Mouse (Mus musculus) Patski (cell line): ENCODE data around the gene Tox2. TPM values are rescaled to one million over a fixed set of nuclear protein-coding genes. Genes with fewer than 3 reads are reported as not detected.

ENCODE experiments used
- ATAC-seq: fragments of 100-300 bp; one replicate; pipeline ENCODE4 v1.8.0; 2021
- CTCF ChIA-PET: fragments of 350-600 bp; sonication (Branson Sonifier 250); formaldehyde crosslinking; loops from one replicate; lab custom pipeline; 2022; ENCODE audit warnings: inconsistent platforms; lab: Charles Lee
- POLR2A ChIA-PET: fragments of 350-600 bp; sonication (Branson Sonifier 250); formaldehyde crosslinking; loops from one replicate; lab custom pipeline; 2022; ENCODE audit warnings: antibody characterized with exemption, inconsistent platforms; lab: Charles Lee
- DNase-seq: peaks from one replicate; pipeline ENCODE4 v3.0.0-alpha.2; 2011; ENCODE audit warnings: low read depth, low spot score
- H3K27me3 ChIP-seq: fragments of 371-371 bp; one replicate; pipeline ENCODE4 v1.5.1; 2021
- CTCF ChIP-seq: fragments of 100-300 bp; IDR thresholded peaks from one replicate; pipeline ENCODE4 v1.5.1; 2021
- in situ Hi-C: fragments of 300-500 bp; cut with MboI; formaldehyde crosslinking; loops from 3 replicates; pipeline ENCODE4 v1.11.1; 2018; ENCODE audit warnings: low pct_unique_long_range_greater_than_20kb, mixed read lengths
- polyA plus RNA-seq: library from polyadenylated mRNA; unstranded; gene quantifications from one replicate; pipeline ENCODE4 v1.2.3, GENCODE M21; 2021

Gene Tox2
- polyA plus RNA-seq, 1 experiment from 2014 or later: not detected

GRCm38 (mm10) chr2:163310163-163310688 lies 107.3 kb downstream of the Tox2 start:
- CTCF ChIA-PET: no interaction called here
- ATAC-seq (no peak), DNase-seq (no peak)
- POLR2A ChIA-PET: interaction anchor here (0.6 kb wide), 1 partner anchor 319 kb away, joined by 5 read pairs; no protein-coding TSS in a partner anchor
- H3K27me3 ChIP-seq: peaks cover 55% of the 10 kb centered on the region
- in situ Hi-C loops: no loop called here
- TF ChIP-seq CTCF: no peak

GRCm38 (mm10) chr2:163317281-163317680 lies 114.4 kb downstream of the Tox2 start:
- no peak for ATAC-seq
- POLR2A ChIA-PET: no interaction called here
- CTCF ChIA-PET: no interaction called here
- DNase-seq: no peak
- peaks cover 54% of the 10 kb centered on the region for H3K27me3 ChIP-seq
- in situ Hi-C loops: no loop called here
- no peak for TF ChIP-seq CTCF

- in situ Hi-C loops: no loop called here
Observed at GRCm38 (mm10) chr2:163318777-163319176, 115.9 kb downstream of the Tox2 start.

GRCm38 (mm10) chr2:163323163-163323562 lies 120.2 kb downstream of the Tox2 start:
- in situ Hi-C loops: no loop called here
- CTCF ChIA-PET: no interaction called here
- no peak for ATAC-seq
- DNase-seq: no peak
- POLR2A ChIA-PET: no interaction called here
- peaks cover 63% of the 10 kb centered on the region for H3K27me3 ChIP-seq
- TF ChIP-seq CTCF: no peak

More at GRCm38 (mm10) chr2:163318777-163319176, 115.9 kb downstream of the Tox2 start:
- POLR2A ChIA-PET: no interaction called here
- peaks cover 57% of the 10 kb centered on the region for H3K27me3 ChIP-seq
- no peak for TF ChIP-seq CTCF
- no peak for DNase-seq
- CTCF ChIA-PET: interaction anchor here (1.3 kb wide), 1 partner anchor 10 kb away, joined by 4 read pairs; no protein-coding TSS in a partner anchor
- ATAC-seq: no peak

GRCm38 (mm10) chr2:163330742-163331141 lies 127.8 kb downstream of the Tox2 start:
- ATAC-seq: no peak
- no peak for DNase-seq

GRCm38 (mm10) chr2:163331423-163331822 lies 128.5 kb downstream of the Tox2 start:
- ChIA-PET CTCF (interaction anchor here (1.0 to 4.0 kb wide), 3 partner anchors 10 to 228 kb away, joined by 6 to 16 read pairs (median 10); no protein-coding TSS in a partner anchor), POLR2A (no interaction called here)

More at GRCm38 (mm10) chr2:163330742-163331141, 127.8 kb downstream of the Tox2 start:
- peaks cover 17% of the 10 kb centered on the region for H3K27me3 ChIP-seq
- ChIA-PET CTCF (interaction anchor here (0.9 to 4.0 kb wide), 4 partner anchors 10 to 229 kb away, joined by 4 to 16 read pairs (median 8); no protein-coding TSS in a partner anchor), POLR2A (no interaction called here)
- peak; percentile 68 for TF ChIP-seq CTCF
- in situ Hi-C loops: loop anchor here (5.0 kb wide), 2 partner anchors 233 to 408 kb away; no protein-coding TSS in a partner anchor

GRCm38 (mm10) chr2:163332368-163333055 lies 129.6 kb downstream of the Tox2 start:
- H3K27me3 ChIP-seq: peaks cover 9% of the 10 kb centered on the region
- in situ Hi-C loops: loop anchor here (5.0 kb wide), 2 partner anchors 235 to 410 kb away; no protein-coding TSS in a partner anchor
- TF ChIP-seq CTCF: no peak
- CTCF ChIA-PET: interaction anchor here (15.1 kb wide), 1 partner anchor 68 kb away, joined by 289 read pairs; the partner anchor contains the start of gene Jph2
- no peak for ATAC-seq
- POLR2A ChIA-PET: no interaction called here
- DNase-seq: no peak

More at GRCm38 (mm10) chr2:163331423-163331822, 128.5 kb downstream of the Tox2 start:
- ATAC-seq (no peak), DNase-seq (no peak)
- in situ Hi-C loops: loop anchor here (5.0 kb wide), 2 partner anchors 234 to 409 kb away; no protein-coding TSS in a partner anchor
- TF ChIP-seq CTCF: no peak
- peaks cover 10% of the 10 kb centered on the region for H3K27me3 ChIP-seq

GRCm38 (mm10) chr2:163340263-163340662 lies 137.3 kb downstream of the Tox2 start:
- POLR2A ChIA-PET: interaction anchor here (1.4 kb wide), 1 partner anchor 61 kb away, joined by 4 read pairs; no protein-coding TSS in a partner anchor
- TF ChIP-seq CTCF: peak; percentile 95
- CTCF ChIA-PET: interaction anchor here (0.6 to 15.1 kb wide), 20 partner anchors 8 to 239 kb away, joined by 3 to 289 read pairs (median 4); partner anchors contain the start of gene Jph2
- DNase-seq: no peak
- no peaks in the 10 kb centered on the region for H3K27me3 ChIP-seq
- ATAC-seq: peak; percentile 38
- in situ Hi-C loops: loop anchor here (5.0 kb wide), 1 partner anchor 62 kb away; no protein-coding TSS in a partner anchor

- ChIA-PET CTCF (interaction anchor here (1.2 to 15.1 kb wide), 2 partner anchors 10 to 57 kb away, joined by 3 to 289 read pairs; partner anchors contain the start of gene Jph2), POLR2A (no interaction called here)
- H3K27me3 ChIP-seq: no peaks in the 10 kb centered on the region
- in situ Hi-C loops: loop anchor here (5.0 kb wide), 1 partner anchor 59 kb away; no protein-coding TSS in a partner anchor
- ATAC-seq (no peak), DNase-seq (no peak)
- TF ChIP-seq CTCF: peak; percentile 64
Observed at GRCm38 (mm10) chr2:163343671-163344070, 140.7 kb downstream of the Tox2 start.
